Mouse (Mus musculus) midbrain, postnatal 0 days (tissue): Measurements from ENCODE around the gene Piga. TPM values are rescaled to one million over a fixed set of nuclear protein-coding genes. Genes with fewer than 3 reads are reported as not detected.

Source experiments
- ATAC-seq: fragments of 200-750 bp; cut with Nextera tagmentation; 2 replicates; pipeline ENCODE4 v1.8.0; 2017; ENCODE audit warnings: moderate number of reproducible peaks, mild to moderate bottlenecking, moderate TSS enrichment, moderate library complexity; ENCODE audit not compliant: low FRiP score
- DNase-seq: peaks from one replicate; pipeline ENCODE4 v3.0.0-alpha.2; 2015; ENCODE audit warnings: low spot score
- H3K27ac ChIP-seq: fragments of 300-500 bp; sonication (generic); 2 replicates; pipeline ENCODE4 v1.5.1; 2014; ENCODE audit warnings: low read depth, mild to moderate bottlenecking, low read length, mixed read lengths
- H3K27me3 ChIP-seq: fragments of 300-500 bp; sonication (generic); 2 replicates; pipeline ENCODE4 v1.6.1; 2014; ENCODE audit warnings: low read length, control low read depth, mixed read lengths; ENCODE audit not compliant: insufficient read depth
- H3K36me3 ChIP-seq: fragments of 300-500 bp; sonication (generic); 2 replicates; pipeline ENCODE4 v1.6.1; 2014; ENCODE audit warnings: low read length, control low read depth, mixed read lengths; ENCODE audit not compliant: insufficient read depth
- H3K4me1 ChIP-seq: fragments of 300-500 bp; sonication (generic); 2 replicates; pipeline ENCODE4 v1.6.1; 2014; ENCODE audit warnings: mild to moderate bottlenecking, control low read depth, antibody characterized with exemption, low read length, mixed read lengths; ENCODE audit not compliant: insufficient read depth
- H3K4me2 ChIP-seq: fragments of 300-500 bp; sonication (generic); 2 replicates; pipeline ENCODE4 v1.6.1; 2014; ENCODE audit warnings: low read depth, mild to moderate bottlenecking, low read length, mixed read lengths; ENCODE audit not compliant: poor library complexity, severe bottlenecking
- H3K4me3 ChIP-seq: fragments of 300-500 bp; sonication (generic); 2 replicates; pipeline ENCODE4 v1.5.1; 2014; ENCODE audit warnings: low read depth, mild to moderate bottlenecking, low read length, moderate library complexity
- H3K9ac ChIP-seq: fragments of 300-500 bp; sonication (generic); replicated peaks from 2 replicates; pipeline ENCODE4 v1.6.1; 2014; ENCODE audit warnings: mild to moderate bottlenecking, low read length, moderate library complexity, mixed read lengths; ENCODE audit not compliant: poor library complexity, severe bottlenecking
- H3K9me3 ChIP-seq: fragments of 300-500 bp; sonication (generic); 2 replicates; pipeline ENCODE4 v1.6.1; 2016; ENCODE audit warnings: low read length, control low read depth
- CTCF ChIP-seq: IDR thresholded peaks from 2 replicates; pipeline ENCODE4 v1.5.1; 2016; ENCODE audit warnings: antibody characterized with exemption, mild to moderate bottlenecking
- WGBS: fragments of 180-500 bp; shearing (Covaris S2); extraction: QIAGEN DNeasy Blood & Tissue Kit; methylation state at CpG from one replicate; pipeline ENCODE4 v1.1.7; 2014; 5-methylcytosine and 5-hydroxymethylcytosine counted together
- polyA plus RNA-seq: library from polyadenylated mRNA; unstranded; fragments of >200 nt; fragmentation: Nextera tagmentation; extraction: Ambion mirVana; gene quantifications from 2 replicates; pipeline ENCODE4 v1.2.1, GENCODE M21; 2015
- total RNA-seq: library from RNA; depleted of rRNA; stranded (reverse); fragments of >200 nt; gene quantifications from 2 replicates; pipeline ENCODE4 v1.2.3, GENCODE M21; 2014

Piga gene
- total and polyA plus RNA-seq, 2 experiments from 2014 or later: 1.8 to 2.0 TPM

GRCm38 (mm10) chrX:164428224-164428623 is 8.6 kb downstream of the Piga start:
- Histone ChIP-seq H3K4me1 (no peaks in the 10 kb centered on the region), H3K27me3 (no peaks in the 10 kb centered on the region), H3K36me3 (no peaks in the 10 kb centered on the region), H3K4me3 (no peak overlapping the region), H3K9me3 (no peaks in the 10 kb centered on the region), H3K27ac (no peak overlapping the region), H3K4me2 (no peak overlapping the region), H3K9ac (no peak overlapping the region)
- 82% methylated on average over 2 of the region's 2 CpGs for WGBS
- DNase-seq (no peak), ATAC-seq (no peak)
- no peak for TF ChIP-seq CTCF

GRCm38 (mm10) chrX:164430621-164431020 is 11.0 kb downstream of the Piga start:
- H3K36me3 ChIP-seq: no peaks in the 10 kb centered on the region
- no peak overlapping the region for H3K4me3 ChIP-seq
- TF ChIP-seq CTCF: no peak
- DNase-seq (no peak), ATAC-seq (no peak)
- H3K4me1 ChIP-seq: no peaks in the 10 kb centered on the region
- no peak overlapping the region for H3K4me2 ChIP-seq
- H3K9ac ChIP-seq: no peak overlapping the region
- H3K27me3 ChIP-seq: no peaks in the 10 kb centered on the region
- H3K27ac ChIP-seq: no peak overlapping the region
- 91% methylated on average over 6 of the region's 6 CpGs for WGBS
- no peaks in the 10 kb centered on the region for H3K9me3 ChIP-seq

GRCm38 (mm10) chrX:164431133-164431532 is 11.5 kb downstream of the Piga start:
- TF ChIP-seq CTCF: no peak
- no peaks in the 10 kb centered on the region for H3K27me3 ChIP-seq
- no peak for DNase-seq
- H3K4me2 ChIP-seq: no peak overlapping the region
- H3K27ac ChIP-seq: no peak overlapping the region
- no peaks in the 10 kb centered on the region for H3K9me3 ChIP-seq
- 90% methylated on average over 2 of the region's 2 CpGs for WGBS
- H3K36me3 ChIP-seq: no peaks in the 10 kb centered on the region
- no peak overlapping the region for H3K4me3 ChIP-seq
- no peak overlapping the region for H3K9ac ChIP-seq
- H3K4me1 ChIP-seq: no peaks in the 10 kb centered on the region
- no peak for ATAC-seq

GRCm38 (mm10) chrX:164431541-164431940 is 12.0 kb downstream of the Piga start:
- no peaks in the 10 kb centered on the region for H3K4me1 ChIP-seq
- H3K9ac ChIP-seq: no peak overlapping the region
- H3K27me3 ChIP-seq: no peaks in the 10 kb centered on the region
- no peaks in the 10 kb centered on the region for H3K36me3 ChIP-seq
- H3K27ac ChIP-seq: no peak overlapping the region
- DNase-seq (no peak), ATAC-seq (no peak)
- WGBS: 89% methylated on average over 6 of the region's 6 CpGs
- TF ChIP-seq CTCF: no peak
- H3K4me2 ChIP-seq: no peak overlapping the region
- no peaks in the 10 kb centered on the region for H3K9me3 ChIP-seq
- H3K4me3 ChIP-seq: no peak overlapping the region

GRCm38 (mm10) chrX:164432682-164433081 is 13.1 kb downstream of the Piga start:
- DNase-seq (no peak), ATAC-seq (no peak)
- no peaks in the 10 kb centered on the region for H3K36me3 ChIP-seq
- no peak overlapping the region for H3K4me3 ChIP-seq
- no peak for TF ChIP-seq CTCF
- no peaks in the 10 kb centered on the region for H3K9me3 ChIP-seq
- H3K9ac ChIP-seq: no peak overlapping the region
- 94% methylated on average over 9 of the region's 9 CpGs for WGBS
- no peak overlapping the region for H3K27ac ChIP-seq
- H3K4me1 ChIP-seq: no peaks in the 10 kb centered on the region
- no peak overlapping the region for H3K4me2 ChIP-seq
- no peaks in the 10 kb centered on the region for H3K27me3 ChIP-seq

- 85% methylated on average over 8 of the region's 8 CpGs for WGBS
- no peak for TF ChIP-seq CTCF
- DNase-seq (no peak), ATAC-seq (no peak)
- Histone ChIP-seq H3K27ac (no peak within 1 kb of the TSS), H3K27me3 (no peaks in the 10 kb centered on the region), H3K36me3 (no peaks in the 10 kb centered on the region), H3K4me3 (no peak within 1 kb of the TSS), H3K9me3 (no peaks in the 10 kb centered on the region), H3K9ac (no peak within 1 kb of the TSS), H3K4me1 (no peaks in the 10 kb centered on the region), H3K4me2 (no peak within 1 kb of the TSS)
Measured at GRCm38 (mm10) chrX:164436709-164437108, 17.1 kb downstream of the Piga start, which contains the start of gene Asb11. Asb11 (plus strand) TSS chrX:164436994.
